ENCODE assay signal across 9 mouse cellular contexts in the genomic region with DNA sequence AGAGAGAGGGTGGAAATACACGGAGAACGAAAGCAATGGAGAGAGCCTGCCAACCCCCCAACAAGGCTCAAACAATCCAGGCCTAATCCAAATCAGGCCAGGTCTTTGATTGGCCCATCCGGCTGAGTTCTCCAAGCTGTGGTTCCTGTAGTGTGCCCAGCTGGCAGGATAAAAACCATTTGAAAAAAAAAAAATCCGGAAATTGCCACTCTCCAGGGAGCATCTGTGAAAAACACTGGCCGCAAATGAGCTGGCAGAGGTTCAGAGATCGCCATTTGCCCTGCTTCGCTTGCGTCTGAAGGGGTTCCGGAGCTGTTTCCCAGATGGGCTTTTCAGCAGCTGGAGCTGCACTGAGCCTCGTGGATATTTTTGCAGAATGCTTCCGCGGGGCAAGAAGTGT.
A peak's percentile ranks its signal among the peaks of the same experiment; 100 is the strongest.
DNase-seq lines count a peak whose midpoint lies in the region; ATAC-seq lines count a peak whose summit lies in the region.
"Had no signal": no experiment of that assay in that cellular context is flagged by ENCODE, and none has a peak within 500 bp of the region (broad histone marks: within the 10 kb centered on the region; RNA-seq: fewer than 3 reads in every experiment).

No protein-coding gene starts in this region.

- H3K4me1 ChIP-seq in neural tube, embryonic 14.5 days (ENCODE audit: control insufficient read depth, insufficient read depth, low read length) = no peaks in the 10 kb centered on the region
- no peaks in the 10 kb centered on the region for H3K4me1 ChIP-seq in heart, embryonic 10.5 days

- ATAC-seq in neural tube, embryonic 14.5 days (ENCODE audit: low read depth) = peak; percentile 49; the same call in 1 of the 2 replicates
- ATAC-seq in monocyte, adult 5-6 weeks (replicated peaks; ENCODE audit: insufficient number of reproducible peaks, low FRiP score, low TSS enrichment, poor library complexity, severe bottlenecking) = no peak

- H3K9ac ChIP-seq in neural tube, embryonic 14.5 days (replicated peaks; ENCODE audit: low read depth, low read length) = no peak overlapping the region

- no peak overlapping the region for H3K4me2 ChIP-seq in neural tube, embryonic 14.5 days (ENCODE audit: low read depth, low read length)

- no peaks in the 10 kb centered on the region for H3K9me3 ChIP-seq in neural tube, embryonic 14.5 days (ENCODE audit: control insufficient read depth, low read length)
- H3K9me3 ChIP-seq in heart, embryonic 10.5 days = no peaks in the 10 kb centered on the region

- no peaks in the 10 kb centered on the region for H3K36me3 ChIP-seq in neural tube, embryonic 14.5 days (ENCODE audit: control insufficient read depth, insufficient read depth, low read length)
- no peaks in the 10 kb centered on the region for H3K36me3 ChIP-seq in heart, embryonic 10.5 days

- no peak for DNase-seq in neural tube, embryonic 10.5 days (ENCODE audit: extremely low spot score, low spot score)
- DNase-seq in fibroblast of lung, adult 2 months (ENCODE audit: low read depth) = peak; percentile 66
- DNase-seq in layer of hippocampus, postnatal 14 days (ENCODE audit: low spot score in 2 of 2) = peak; percentile 58 to 81
- no peak for DNase-seq in spleen, postnatal 10 days (ENCODE audit: low spot score in 2 of 2)
- DNase-seq in heart, embryonic 10.5 days (ENCODE audit: low spot score) = no peak
- no peak for DNase-seq in lung, postnatal 10 days
- DNase-seq: heart, postnatal 36 days had no signal

- H3K4me3 ChIP-seq in neural tube, embryonic 14.5 days (ENCODE audit: low read depth, low read length) = no peak overlapping the region
- H3K4me3 ChIP-seq in heart, embryonic 10.5 days = no peak overlapping the region

- H3K27me3 ChIP-seq in neural tube, embryonic 14.5 days (ENCODE audit: control insufficient read depth, insufficient read depth, low read length) = no peaks in the 10 kb centered on the region
- H3K27me3 ChIP-seq in heart, embryonic 10.5 days (ENCODE audit: insufficient read depth, poor library complexity, severe bottlenecking) = no peaks in the 10 kb centered on the region

- H3K27ac ChIP-seq in neural tube, embryonic 14.5 days (ENCODE audit: low read depth, low read length) = no peak overlapping the region
- no peak overlapping the region for H3K27ac ChIP-seq in heart, embryonic 10.5 days

- WGBS in neural tube, embryonic 14.5 days = 62% methylated on average over 12 of the region's 12 CpGs
- WGBS in heart, embryonic 10.5 days = 85% methylated on average over 12 of the region's 12 CpGs

Comparison
In these comparisons a context has a peak if more than half of its experiments do, and no peak if none do; other contexts are left out.
1. DNase-seq: peak in fibroblast of lung, adult 2 months (single experiment) and layer of hippocampus, postnatal 14 days (2 of 2); none in neural tube, embryonic 10.5 days (single experiment), spleen, postnatal 10 days (0 of 2), heart, embryonic 10.5 days (single experiment) and lung, postnatal 10 days (single experiment).